Mouse (Mus musculus) stomach, postnatal 0 days (tissue): ENCODE measurements around the gene Pogk. TPM values are rescaled to one million over a fixed set of nuclear protein-coding genes. Genes with fewer than 3 reads are reported as not detected.

Experiments used
- ATAC-seq: fragments of 200-750 bp; cut with Nextera tagmentation; 2 replicates; pipeline ENCODE4 v1.8.0; 2017; ENCODE audit not compliant: low FRiP score, low TSS enrichment
- DNase-seq: peaks from one replicate; pipeline ENCODE4 v3.0.0-alpha.2; 2016; ENCODE audit warnings: low spot score
- H3K27ac ChIP-seq: fragments of 300-500 bp; sonication (generic); replicated peaks from 2 replicates; pipeline ENCODE4 v1.5.1; 2014; ENCODE audit warnings: mild to moderate bottlenecking, control low read depth
- H3K27me3 ChIP-seq: fragments of 300-500 bp; sonication (generic); 2 replicates; pipeline ENCODE4 v1.6.1; 2014; ENCODE audit warnings: low read length; ENCODE audit not compliant: control insufficient read depth, insufficient read depth
- H3K36me3 ChIP-seq: fragments of 300-500 bp; sonication (generic); 2 replicates; pipeline ENCODE4 v1.6.1; 2014; ENCODE audit warnings: low read length, mixed read lengths; ENCODE audit not compliant: control insufficient read depth, insufficient read depth
- H3K4me1 ChIP-seq: fragments of 300-500 bp; sonication (generic); replicated peaks from 2 replicates; pipeline ENCODE4 v1.6.1; 2014; ENCODE audit warnings: antibody characterized with exemption; ENCODE audit not compliant: control insufficient read depth, insufficient read depth
- H3K4me2 ChIP-seq: fragments of 300-500 bp; sonication (generic); replicated peaks from 2 replicates; pipeline ENCODE4 v1.6.1; 2014; ENCODE audit warnings: low read depth, mild to moderate bottlenecking, control low read depth, moderate library complexity
- H3K4me3 ChIP-seq: fragments of 300-500 bp; sonication (generic); 2 replicates; pipeline ENCODE4 v1.5.1; 2014; ENCODE audit warnings: low read depth, low read length, control low read depth
- H3K9ac ChIP-seq: fragments of 300-500 bp; sonication (generic); 2 replicates; pipeline ENCODE4 v1.6.1; 2014; ENCODE audit warnings: mild to moderate bottlenecking, low read length, control low read depth, mixed read lengths
- H3K9me3 ChIP-seq: fragments of 300-500 bp; sonication (generic); 2 replicates; pipeline ENCODE4 v1.6.1; 2016; ENCODE audit warnings: low read length; ENCODE audit not compliant: control insufficient read depth
- CTCF ChIP-seq: IDR thresholded peaks from 2 replicates; pipeline ENCODE4 v1.5.1; 2016; ENCODE audit warnings: antibody characterized with exemption, low read depth, mild to moderate bottlenecking, moderate library complexity
- EP300 ChIP-seq: optimal IDR thresholded peaks from 2 replicates; pipeline ENCODE3; 2016; ENCODE audit warnings: antibody characterized with exemption
- WGBS: fragments of 180-500 bp; shearing (Covaris S2); extraction: QIAGEN DNeasy Blood & Tissue Kit; methylation state at CpG from one replicate; pipeline ENCODE4 v1.1.7; 2014; 5-methylcytosine and 5-hydroxymethylcytosine counted together
- polyA plus RNA-seq: library from polyadenylated mRNA; unstranded; fragments of >200 nt; fragmentation: Nextera tagmentation; extraction: Ambion mirVana; gene quantifications from 2 replicates; pipeline ENCODE4 v1.2.1, GENCODE M21; 2015

Pogk gene
- polyA plus RNA-seq, 1 experiment from 2014 or later, result 4.1 TPM

DNA sequence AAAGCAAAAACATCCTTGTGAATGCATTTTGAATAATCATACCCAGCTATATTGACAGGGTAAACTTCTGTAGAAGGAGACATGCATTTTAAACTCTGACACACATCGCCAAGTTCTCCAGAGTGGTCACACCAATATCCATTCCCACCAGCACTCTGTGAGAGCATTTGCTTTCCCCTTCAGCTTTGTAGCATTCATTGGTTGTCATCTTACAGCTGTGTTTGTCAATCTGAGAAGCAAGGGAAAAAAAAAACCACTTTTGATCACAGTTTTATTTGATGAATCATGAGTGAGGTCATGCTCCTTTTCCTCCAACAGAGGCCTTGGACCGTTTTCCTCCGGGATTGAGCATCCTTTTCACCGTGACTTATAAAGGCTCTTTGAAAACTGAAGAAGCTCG lies 66.1 kb downstream of the Pogk start:
- TF ChIP-seq CTCF, result no peak
- TF ChIP-seq EP300, result no peak
- WGBS, result 52% methylated on average over 5 of the region's 5 CpGs
- no peaks in the 10 kb centered on the region for H3K27me3 ChIP-seq

DNA sequence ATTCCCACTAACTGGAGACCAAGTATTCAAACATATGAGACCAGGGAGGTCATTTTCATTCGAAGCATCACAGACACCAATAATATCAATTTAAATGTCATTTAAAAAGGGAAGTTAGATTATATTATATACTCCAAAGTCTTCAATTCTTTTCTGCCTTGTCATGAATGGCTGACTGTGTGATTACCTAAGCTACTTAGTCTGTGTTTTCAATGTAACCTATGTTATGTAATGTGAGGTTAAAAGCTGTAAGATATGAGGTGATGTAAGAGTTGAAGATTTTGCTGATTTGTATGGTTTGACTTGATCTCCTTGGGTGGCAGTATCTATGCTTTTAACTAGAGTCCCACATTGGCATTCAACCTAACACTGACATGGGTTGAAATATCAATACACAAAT lies 67.1 kb downstream of the Pogk start:
- no peaks in the 10 kb centered on the region for H3K27me3 ChIP-seq
- no peak overlapping the region for H3K27ac ChIP-seq
- no peaks in the 10 kb centered on the region for H3K4me1 ChIP-seq
- DNase-seq (no peak), ATAC-seq (no peak)
- no peak overlapping the region for H3K9ac ChIP-seq
- H3K36me3 ChIP-seq, result no peaks in the 10 kb centered on the region
- no peak overlapping the region for H3K4me3 ChIP-seq
- H3K4me2 ChIP-seq, result no peak overlapping the region
- 77% methylated on average over 1 of the region's 1 CpGs for WGBS
- H3K9me3 ChIP-seq, result no peaks in the 10 kb centered on the region
- TF ChIP-seq CTCF, result no peak
- no peak for TF ChIP-seq EP300

More for the DNA sequence above, 66.1 kb downstream of the Pogk start:
- no peak for ATAC-seq
- Histone ChIP-seq H3K9ac (no peak overlapping the region), H3K9me3 (no peaks in the 10 kb centered on the region), H3K4me2 (no peak overlapping the region), H3K27ac (no peak overlapping the region), H3K36me3 (no peaks in the 10 kb centered on the region), H3K4me1 (no peaks in the 10 kb centered on the region), H3K4me3 (no peak overlapping the region)
- DNase-seq, result no peak

DNA sequence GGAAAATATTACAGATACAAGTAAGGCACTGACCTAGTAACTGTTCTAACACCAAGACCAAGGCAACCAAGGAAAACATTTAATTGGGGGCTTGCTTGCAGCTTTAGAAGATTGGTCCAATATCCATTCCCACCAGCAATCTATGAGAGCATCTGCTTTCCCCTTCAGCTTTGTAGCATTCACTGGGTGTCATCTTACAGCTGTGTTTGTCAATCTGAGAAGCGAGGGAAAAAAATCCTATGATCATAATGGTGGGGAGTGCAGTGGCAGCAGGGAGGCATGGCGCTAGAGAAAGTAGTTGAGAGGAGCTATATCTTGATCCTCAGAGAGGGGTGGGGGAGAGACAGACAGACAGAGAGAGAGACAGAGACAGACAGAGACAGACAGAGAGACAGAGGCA lies 67.6 kb downstream of the Pogk start:
- no peak for ATAC-seq
- H3K9me3 ChIP-seq, result no peaks in the 10 kb centered on the region
- no peak overlapping the region for H3K27ac ChIP-seq
- TF ChIP-seq EP300, result no peak
- no peak for TF ChIP-seq CTCF
- no peaks in the 10 kb centered on the region for H3K4me1 ChIP-seq
- no peak overlapping the region for H3K4me2 ChIP-seq
- H3K9ac ChIP-seq, result no peak overlapping the region
- no peaks in the 10 kb centered on the region for H3K36me3 ChIP-seq
- no peaks in the 10 kb centered on the region for H3K27me3 ChIP-seq
- DNase-seq, result no peak
- WGBS, result 66% methylated on average over 2 of the region's 2 CpGs
- no peak overlapping the region for H3K4me3 ChIP-seq

- no peaks in the 10 kb centered on the region for H3K4me1 ChIP-seq
- H3K9me3 ChIP-seq, result no peaks in the 10 kb centered on the region
- H3K9ac ChIP-seq, result no peak overlapping the region
- TF ChIP-seq CTCF, result no peak
- TF ChIP-seq EP300, result no peak
- H3K4me2 ChIP-seq, result no peak overlapping the region
- DNase-seq (no peak), ATAC-seq (no peak)
- H3K4me3 ChIP-seq, result no peak overlapping the region
- H3K27ac ChIP-seq, result no peak overlapping the region
- no peaks in the 10 kb centered on the region for H3K36me3 ChIP-seq
- 78% methylated on average over 6 of the region's 6 CpGs for WGBS
- no peaks in the 10 kb centered on the region for H3K27me3 ChIP-seq
Measured at GRCm38 (mm10) chr1:166339110-166339509, 70.6 kb downstream of the Pogk start.

Other genes with a start within 250 kb of the Pogk start
- not detected in 2 replicates for gene Mael, start 171.1 kb downstream of the Pogk start, polyA plus RNA-seq
- 0.50 and 0.64 TPM in 2 replicates for gene Ildr2, start 155.7 kb downstream of the Pogk start, polyA plus RNA-seq
- gene Tada1, start 30.8 kb downstream of the Pogk start, polyA plus RNA-seq, result 18.6 and 18.8 TPM in 2 replicates
- gene Gm4846, start 87.7 kb upstream of the Pogk start, polyA plus RNA-seq, result not detected in 2 replicates
- not detected in 2 replicates for gene Gm4847, start 237.8 kb upstream of the Pogk start, polyA plus RNA-seq